Mouse (Mus musculus) liver, adult 2 months (tissue): ENCODE data around the gene Kif28. TPM values are rescaled to one million over a fixed set of nuclear protein-coding genes. Genes with fewer than 3 reads are reported as not detected.

Experiments used
- DNase-seq: peaks from one replicate; pipeline ENCODE4 v3.0.0-alpha.2; 2011; ENCODE audit warnings: low read depth, low spot score; ENCODE audit errors: extremely low read depth
- H3K27ac ChIP-seq: fragments of 200-500 bp; replicated peaks from 2 replicates; pipeline ENCODE4 v1.5.1; 2012; ENCODE audit warnings: low read depth, mild to moderate bottlenecking, control low read depth, inconsistent platforms, low read length; ENCODE audit not compliant: insufficient read depth
- H3K27me3 ChIP-seq: fragments of 200-500 bp; 2 replicates; pipeline ENCODE4 v1.6.1; 2012; ENCODE audit warnings: mild to moderate bottlenecking, moderate library complexity, low read length, inconsistent platforms; ENCODE audit not compliant: control insufficient read depth, insufficient read depth
- H3K36me3 ChIP-seq: fragments of 200-500 bp; 2 replicates; pipeline ENCODE4 v1.6.1; 2012; ENCODE audit warnings: low read length, inconsistent platforms; ENCODE audit not compliant: control insufficient read depth, insufficient read depth
- H3K4me1 ChIP-seq: fragments of 200-500 bp; 2 replicates; pipeline ENCODE4 v1.6.1; 2011; ENCODE audit warnings: low read length; ENCODE audit not compliant: control insufficient read depth, insufficient read depth
- H3K4me3 ChIP-seq: fragments of 200-500 bp; 2 replicates; pipeline ENCODE4 v1.5.1; 2011; ENCODE audit warnings: low read depth, mild to moderate bottlenecking, control low read depth, low read length, moderate library complexity; ENCODE audit not compliant: insufficient read depth
- H3K79me2 ChIP-seq: fragments of 200-500 bp; 2 replicates; pipeline ENCODE4 v1.6.1; 2012; ENCODE audit warnings: inconsistent platforms, mild to moderate bottlenecking, low read length, moderate library complexity; ENCODE audit not compliant: control insufficient read depth, insufficient read depth
- H3K9ac ChIP-seq: fragments of 200-500 bp; 2 replicates; pipeline ENCODE4 v1.6.1; 2012; ENCODE audit warnings: low read depth, mild to moderate bottlenecking, control low read depth, inconsistent platforms, low read length
- CTCF ChIP-seq: fragments of 200-500 bp; IDR thresholded peaks from 2 replicates; pipeline ENCODE4 v1.5.1; 2011; ENCODE audit warnings: low read depth, low read length, control low read depth
- POLR2A ChIP-seq: fragments of 200-500 bp; IDR thresholded peaks from 2 replicates; pipeline ENCODE4 v1.6.1; 2011; ENCODE audit warnings: low read length, control low read depth; ENCODE audit not compliant: insufficient read depth; ENCODE audit errors: extremely low read depth
- WGBS: fragments of 180-500 bp; shearing (Covaris S2); methylation state at CpG from one replicate; pipeline ENCODE4 v1.1.7; 2018; 5-methylcytosine and 5-hydroxymethylcytosine counted together
- polyA plus RNA-seq: library from polyadenylated mRNA; depleted of rRNA; stranded (reverse); fragments of >200 nt; gene quantifications from 2 replicates; pipeline ENCODE4 v1.2.3, GENCODE M21; 2012
- total RNA-seq: library from RNA; depleted of rRNA; stranded (reverse); fragments of >200 nt; gene quantifications from 2 replicates; pipeline ENCODE4 v1.2.3, GENCODE M21; 2014

Gene Kif28
- total and polyA plus RNA-seq, 2 experiments, result not detected

- no peak for DNase-seq
- H3K36me3 ChIP-seq, result peaks cover 71% of the 10 kb centered on the region
- no peaks in the 10 kb centered on the region for H3K4me1 ChIP-seq
- no peak overlapping the region for H3K4me3 ChIP-seq
- no peak overlapping the region for H3K9ac ChIP-seq
- no peak for TF ChIP-seq POLR2A
- no peak for TF ChIP-seq CTCF
- 90% methylated on average over 5 of the region's 5 CpGs for WGBS
- H3K27me3 ChIP-seq, result no peaks in the 10 kb centered on the region
- H3K27ac ChIP-seq, result no peak overlapping the region
- no peaks in the 10 kb centered on the region; the same call in 1 of the 2 replicates for H3K79me2 ChIP-seq
These were observed 15.0 kb upstream of the Kif28 start for GRCm38 (mm10) chr1:179760086-179760485.

- no peak overlapping the region for H3K9ac ChIP-seq
- H3K4me3 ChIP-seq, result no peak overlapping the region
- no peak for DNase-seq
- no peak overlapping the region for H3K27ac ChIP-seq
- no peaks in the 10 kb centered on the region; the same call in 1 of the 2 replicates for H3K79me2 ChIP-seq
- H3K4me1 ChIP-seq, result no peaks in the 10 kb centered on the region
- TF ChIP-seq CTCF, result no peak
- TF ChIP-seq POLR2A, result no peak
- H3K36me3 ChIP-seq, result peaks cover 71% of the 10 kb centered on the region
- no peaks in the 10 kb centered on the region for H3K27me3 ChIP-seq
These were observed 11.4 kb upstream of the Kif28 start for GRCm38 (mm10) chr1:179756477-179756876.

GRCm38 (mm10) chr1:179753006-179753405 is 7.9 kb upstream of the Kif28 start:
- H3K27ac ChIP-seq, result no peak overlapping the region
- TF ChIP-seq CTCF (no peak), POLR2A (no peak)
- H3K27me3 ChIP-seq, result no peaks in the 10 kb centered on the region
- H3K9ac ChIP-seq, result no peak overlapping the region
- 83% methylated on average over 8 of the region's 8 CpGs for WGBS
- no peaks in the 10 kb centered on the region for H3K79me2 ChIP-seq
- no peak for DNase-seq
- no peaks in the 10 kb centered on the region for H3K4me1 ChIP-seq
- no peak overlapping the region for H3K4me3 ChIP-seq
- H3K36me3 ChIP-seq, result peaks cover 67% of the 10 kb centered on the region

GRCm38 (mm10) chr1:179752276-179752675 is 7.2 kb upstream of the Kif28 start:
- Histone ChIP-seq H3K4me1 (no peaks in the 10 kb centered on the region), H3K79me2 (no peaks in the 10 kb centered on the region), H3K27me3 (no peaks in the 10 kb centered on the region), H3K9ac (no peak overlapping the region), H3K27ac (no peak overlapping the region), H3K4me3 (no peak overlapping the region), H3K36me3 (peaks cover 71% of the 10 kb centered on the region)
- no peak for DNase-seq
- WGBS, result 97% methylated on average over 11 of the region's 11 CpGs
- TF ChIP-seq CTCF, result no peak
- no peak for TF ChIP-seq POLR2A

- TF ChIP-seq POLR2A, result no peak
- no peak for TF ChIP-seq CTCF
- no peak overlapping the region for H3K27ac ChIP-seq
- WGBS, result 62% methylated on average over 4 of the region's 4 CpGs
- no peaks in the 10 kb centered on the region for H3K4me1 ChIP-seq
- H3K27me3 ChIP-seq, result no peaks in the 10 kb centered on the region
- DNase-seq, result peak; percentile 53
- H3K9ac ChIP-seq, result no peak overlapping the region
- no peaks in the 10 kb centered on the region for H3K79me2 ChIP-seq
- peaks cover 36% of the 10 kb centered on the region for H3K36me3 ChIP-seq
- no peak overlapping the region for H3K4me3 ChIP-seq
These were observed 1.4 kb downstream of the Kif28 start for GRCm38 (mm10) chr1:179743593-179744193.

GRCm38 (mm10) chr1:179736483-179736882 is 8.6 kb downstream of the Kif28 start:
- Histone ChIP-seq H3K79me2 (no peaks in the 10 kb centered on the region), H3K4me3 (no peak overlapping the region), H3K27ac (no peak overlapping the region), H3K36me3 (no peaks in the 10 kb centered on the region), H3K27me3 (no peaks in the 10 kb centered on the region), H3K4me1 (no peaks in the 10 kb centered on the region), H3K9ac (no peak overlapping the region)
- TF ChIP-seq POLR2A, result no peak
- TF ChIP-seq CTCF, result no peak
- DNase-seq, result no peak
- WGBS, result 92% methylated on average over 3 of the region's 3 CpGs
